In the genomic region with DNA sequence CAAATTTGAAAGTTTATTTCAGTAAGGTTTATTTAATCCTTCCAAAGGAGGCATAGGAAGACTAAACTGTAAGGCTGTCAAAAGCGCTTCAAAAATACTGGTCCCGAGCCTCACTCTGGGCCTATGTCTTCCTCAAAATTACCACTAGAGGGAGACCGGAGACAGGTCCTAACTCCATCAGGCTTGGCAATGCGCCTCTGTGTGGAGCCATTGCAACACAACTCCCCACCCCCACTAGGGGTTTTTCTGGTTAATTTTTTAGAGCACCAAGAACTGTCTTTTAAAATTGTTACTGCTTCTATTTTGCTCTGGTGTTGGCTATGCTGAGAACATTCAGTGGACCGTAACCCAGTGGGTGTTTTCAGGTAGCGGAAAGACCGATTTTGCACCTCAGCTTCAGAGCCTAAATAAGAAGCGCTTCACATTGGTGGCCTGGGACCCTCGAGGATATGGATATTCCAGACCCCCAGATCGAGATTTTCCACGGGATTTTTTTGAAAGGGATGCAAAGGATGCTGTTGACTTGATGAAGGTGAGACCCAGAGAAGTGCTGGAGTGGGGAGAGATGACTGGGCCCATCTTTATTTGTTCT, we compare ENCODE assay signal across 7 mouse cellular contexts. TPM values are rescaled to one million over a fixed set of nuclear protein-coding genes. Genes with fewer than 3 reads are reported as not detected.
A peak's percentile ranks its signal among the peaks of the same experiment; 100 is the strongest.
DNase-seq lines count a peak whose midpoint lies in the region; ATAC-seq and TF ChIP-seq lines count a peak whose summit lies in the region.

No protein-coding gene starts in this region.

- WGBS in intestine, embryonic 14.5 days = 41% methylated on average over 11 of the region's 11 CpGs
- 45% methylated on average over 11 of the region's 11 CpGs for WGBS in midbrain, embryonic 10.5 days

- no peaks in the 10 kb centered on the region for H3K27me3 ChIP-seq in intestine, embryonic 14.5 days (replicated peaks; ENCODE audit: control insufficient read depth, insufficient read depth, low read length)
- H3K27me3 ChIP-seq in midbrain, embryonic 10.5 days (ENCODE audit: low read depth, poor library complexity, severe bottlenecking) = no peaks in the 10 kb centered on the region

- no peak for TF ChIP-seq POLR2A in cortical plate, adult 2 months (IDR thresholded peaks at IDR 0.05; ENCODE audit: extremely low read depth, insufficient read depth, low read length)

- H3K36me3 ChIP-seq in intestine, embryonic 14.5 days (ENCODE audit: control insufficient read depth, insufficient read depth, low read length) = peaks cover 12% of the 10 kb centered on the region
- H3K36me3 ChIP-seq in midbrain, embryonic 10.5 days = peaks cover 18% of the 10 kb centered on the region

- intact Hi-C loops in gastrocnemius, postnatal 14 days (cut with DNase I; ENCODE audit: low total_unique reads) = loop anchor here (10.0 kb wide), 1 partner anchor 588 kb away; no protein-coding TSS in a partner anchor
- intact Hi-C loops in left cerebral cortex, postnatal 14 days (cut with DNase I) = loop anchor here (1.0 to 5.0 kb wide), 3 partner anchors 104 to 591 kb away; no protein-coding TSS in a partner anchor

- TF ChIP-seq CTCF in cortical plate, adult 2 months (IDR thresholded peaks at IDR 0.05; ENCODE audit: extremely low read depth, insufficient read depth, low read length) = peak; percentile 94

- no peaks in the 10 kb centered on the region for H3K9me3 ChIP-seq in intestine, embryonic 14.5 days (ENCODE audit: control insufficient read depth, low read length)
- H3K9me3 ChIP-seq in midbrain, embryonic 10.5 days (replicated peaks) = no peaks in the 10 kb centered on the region

- no peak overlapping the region for H3K4me3 ChIP-seq in cortical plate, adult 2 months (ENCODE audit: insufficient read depth, low read length)
- H3K4me3 ChIP-seq in intestine, embryonic 14.5 days (ENCODE audit: low read depth, low read length) = no peak overlapping the region
- H3K4me3 ChIP-seq in midbrain, embryonic 10.5 days = no peak overlapping the region

- peak; percentile 86 for ATAC-seq in intestine, embryonic 14.5 days (replicated peaks; ENCODE audit: low FRiP score, low TSS enrichment, low read depth)

- peaks cover 4% of the 10 kb centered on the region for H3K4me1 ChIP-seq in cortical plate, adult 2 months (ENCODE audit: control insufficient read depth, insufficient read depth, low read length)
- no peaks in the 10 kb centered on the region for H3K4me1 ChIP-seq in intestine, embryonic 14.5 days (replicated peaks; ENCODE audit: control insufficient read depth, insufficient read depth, low read length)
- peaks cover 13% of the 10 kb centered on the region for H3K4me1 ChIP-seq in midbrain, embryonic 10.5 days

- no peak overlapping the region for H3K27ac ChIP-seq in cortical plate, adult 2 months (ENCODE audit: insufficient read depth, low read length)
- H3K27ac ChIP-seq in intestine, embryonic 14.5 days (ENCODE audit: low read depth) = no peak overlapping the region
- H3K27ac ChIP-seq in midbrain, embryonic 10.5 days (replicated peaks) = peak overlapping the region; percentile 19

- H3K4me2 ChIP-seq in intestine, embryonic 14.5 days (ENCODE audit: low read length) = no peak overlapping the region

- no peak overlapping the region for H3K9ac ChIP-seq in intestine, embryonic 14.5 days (ENCODE audit: low read length)

- DNase-seq in adipocyte (ENCODE audit: low spot score) = peak; percentile 90
- peak; percentile 87 for DNase-seq in gastrocnemius, postnatal 14 days
- DNase-seq in intestine, embryonic 14.5 days (ENCODE audit: low spot score) = peak; percentile 74
- DNase-seq in left cerebral cortex, postnatal 14 days (ENCODE audit: low spot score in 2 of 2) = peak; percentile 89 to 96
- peak; percentile 64 for DNase-seq in midbrain, embryonic 10.5 days (ENCODE audit: low spot score)
- peak; percentile 72 for DNase-seq in right cerebral cortex, postnatal 36 days (ENCODE audit: low spot score in 2 of 2)

RNA-seq across cellular contexts. Expression of gene Bphl, which starts 9.1 kb away (rescaled TPM):
- 51.4 and 54.0 TPM in 2 replicates for polyA plus RNA-seq in cortical plate, adult 2 months (2012; rRNA removed)
- total RNA-seq in gastrocnemius, postnatal 14 days (2021) = 10 to 100 TPM; 22.7 to 26.7 TPM
- 40.4 TPM in 2 replicates for polyA plus RNA-seq in intestine, embryonic 14.5 days (2014; fragmentation: Nextera tagmentation; extraction: Ambion mirVana)
- total RNA-seq in left cerebral cortex, postnatal 14 days (2021) = 10 to 100 TPM; 33.7 to 38.3 TPM
- 31.6 and 31.8 TPM in 2 replicates for polyA plus RNA-seq in midbrain, embryonic 10.5 days (2016; fragmentation: Nextera tagmentation; extraction: Ambion mirVana)

RNA-seq across cellular contexts. Expression of gene Tubb2a, which starts 31.3 kb away (rescaled TPM):
- 1,313 and 1,351 TPM in 2 replicates for polyA plus RNA-seq in cortical plate, adult 2 months (2012; rRNA removed)
- total RNA-seq in gastrocnemius, postnatal 14 days (2021) = 10 to 100 TPM; 19.3 to 24.4 TPM
- polyA plus RNA-seq in intestine, embryonic 14.5 days (2014; fragmentation: Nextera tagmentation; extraction: Ambion mirVana) = 200 and 219 TPM in 2 replicates
- 1,000 to 10,000 TPM; 1,973 to 2,002 TPM for total RNA-seq in left cerebral cortex, postnatal 14 days (2021)
- 242 and 377 TPM in 2 replicates for polyA plus RNA-seq in midbrain, embryonic 10.5 days (2016; fragmentation: Nextera tagmentation; extraction: Ambion mirVana)

RNA-seq across cellular contexts. Expression of gene Serpinb6a, which starts 43.9 kb away (rescaled TPM):
- polyA plus RNA-seq in cortical plate, adult 2 months (2012; rRNA removed) = 47.0 and 50.5 TPM in 2 replicates
- total RNA-seq in gastrocnemius, postnatal 14 days (2021) = 10 to 100 TPM; 80.7 to 88.4 TPM
- polyA plus RNA-seq in intestine, embryonic 14.5 days (2014; fragmentation: Nextera tagmentation; extraction: Ambion mirVana) = 91.9 and 106 TPM in 2 replicates
- 10 to 100 TPM; 35.2 to 39.3 TPM for total RNA-seq in left cerebral cortex, postnatal 14 days (2021)
- polyA plus RNA-seq in midbrain, embryonic 10.5 days (2016; fragmentation: Nextera tagmentation; extraction: Ambion mirVana) = 27.6 and 30.6 TPM in 2 replicates

RNA-seq across cellular contexts. Expression of gene Ripk1, which starts 44.4 kb away (rescaled TPM):
- 2.8 and 3.2 TPM in 2 replicates for polyA plus RNA-seq in cortical plate, adult 2 months (2012; rRNA removed)
- 1 to 10 TPM; 6.6 to 7.2 TPM for total RNA-seq in gastrocnemius, postnatal 14 days (2021)
- polyA plus RNA-seq in intestine, embryonic 14.5 days (2014; fragmentation: Nextera tagmentation; extraction: Ambion mirVana) = 20.3 TPM in 2 replicates
- total RNA-seq in left cerebral cortex, postnatal 14 days (2021) = 1 to 10 TPM; 6.2 to 8.1 TPM
- 6.8 and 7.7 TPM in 2 replicates for polyA plus RNA-seq in midbrain, embryonic 10.5 days (2016; fragmentation: Nextera tagmentation; extraction: Ambion mirVana)
